Mouse (Mus musculus) CH12.LX (cell line): ENCODE measurements around the gene Rpusd4.

ENCODE experiments used
- CTCF ChIP-seq, 2 experiments: IDR thresholded peaks in 1 of 2; conservative IDR thresholded peaks in 1 of 2; 2 replicates each; pipeline ENCODE4 v1.5.1; 2011 to 2012; ENCODE audit warnings: low read depth in 2 of 2, low read length in 2 of 2, improper control_type of control experiment in 1 of 2, inconsistent platforms in 1 of 2, mild to moderate bottlenecking in 1 of 2, moderate library complexity in 1 of 2
- POLR2AphosphoS2 ChIP-seq: IDR thresholded peaks from 2 replicates; pipeline ENCODE4 v1.6.1; 2011; ENCODE audit warnings: low read depth, low read length, improper control_type of control experiment
- RAD21 ChIP-seq: IDR thresholded peaks from 2 replicates; pipeline ENCODE4 v1.6.1; 2011; ENCODE audit warnings: low read depth, mild to moderate bottlenecking, low read length, improper control_type of control experiment, moderate library complexity
- TBP ChIP-seq: conservative IDR thresholded peaks from 2 replicates; pipeline ENCODE4 v1.6.1; 2011; ENCODE audit warnings: low read depth, low read length, improper control_type of control experiment

DNA sequence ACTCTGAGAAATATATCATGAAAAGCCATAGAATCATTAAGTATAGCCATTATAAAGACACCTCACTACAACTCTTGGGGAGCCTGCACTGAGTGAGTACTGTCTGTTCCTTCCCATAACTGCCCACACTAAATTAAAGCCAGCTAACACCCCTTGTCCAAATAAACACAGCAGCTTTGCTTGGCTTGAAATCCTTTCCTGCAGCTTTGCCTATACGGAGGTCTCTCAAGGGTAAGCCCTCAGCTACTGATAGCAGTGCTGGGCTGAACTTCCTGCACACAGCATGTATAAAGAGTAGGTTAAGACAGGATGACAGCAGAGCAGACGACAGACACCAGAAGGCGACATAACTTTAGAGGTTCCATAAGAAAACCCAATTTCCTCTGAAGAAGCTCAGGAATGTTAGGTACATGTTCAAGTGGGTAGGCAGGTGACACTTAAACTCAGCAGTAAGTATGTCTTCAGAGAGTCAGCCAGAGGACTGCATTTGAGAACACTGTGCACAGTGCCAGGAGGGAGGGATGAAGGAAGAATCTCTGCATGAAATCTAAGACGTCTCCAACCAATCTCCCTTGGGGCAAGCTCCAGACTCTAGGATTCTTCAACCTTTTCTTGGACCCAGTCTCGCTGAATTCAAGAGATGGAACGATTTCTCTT lies 28.6 kb upstream of the Rpusd4 start:
- TF ChIP-seq CTCF (conservative IDR thresholded peaks at IDR 0.05 in 1 of 2, IDR thresholded peaks at IDR 0.05 in 1 of 2; ENCODE audit: low read depth in 2 of 2, low read length in 2 of 2) (no peak), RAD21 (no peak), TBP (no peak), POLR2AphosphoS2 (no peak)
